Mouse (Mus musculus) embryonic fibroblast, embryonic 13.5 days (primary cell): ENCODE data around the gene Crb2.

Source experiments
- CTCF ChIP-seq: IDR thresholded peaks from 2 replicates; pipeline ENCODE4 v1.5.1; 2011; ENCODE audit warnings: mild to moderate bottlenecking, control low read depth, low read length, moderate library complexity, borderline replicate concordance; ENCODE audit not compliant: insufficient read depth
- POLR2A ChIP-seq: IDR thresholded peaks from 2 replicates; pipeline ENCODE4 v1.6.1; 2011; ENCODE audit warnings: low read depth, mild to moderate bottlenecking, control low read depth, low read length, moderate library complexity

GRCm38 (mm10) chr2:37758343-37759015, 17.6 kb upstream of the Crb2 start:
- no peak for TF ChIP-seq CTCF
- TF ChIP-seq POLR2A: 0 out of 2 replicates have a peak, but pooled peaks have one; percentile 20
